Comparison of ENCODE assay signal across 8 mouse cellular contexts in the genomic region with DNA sequence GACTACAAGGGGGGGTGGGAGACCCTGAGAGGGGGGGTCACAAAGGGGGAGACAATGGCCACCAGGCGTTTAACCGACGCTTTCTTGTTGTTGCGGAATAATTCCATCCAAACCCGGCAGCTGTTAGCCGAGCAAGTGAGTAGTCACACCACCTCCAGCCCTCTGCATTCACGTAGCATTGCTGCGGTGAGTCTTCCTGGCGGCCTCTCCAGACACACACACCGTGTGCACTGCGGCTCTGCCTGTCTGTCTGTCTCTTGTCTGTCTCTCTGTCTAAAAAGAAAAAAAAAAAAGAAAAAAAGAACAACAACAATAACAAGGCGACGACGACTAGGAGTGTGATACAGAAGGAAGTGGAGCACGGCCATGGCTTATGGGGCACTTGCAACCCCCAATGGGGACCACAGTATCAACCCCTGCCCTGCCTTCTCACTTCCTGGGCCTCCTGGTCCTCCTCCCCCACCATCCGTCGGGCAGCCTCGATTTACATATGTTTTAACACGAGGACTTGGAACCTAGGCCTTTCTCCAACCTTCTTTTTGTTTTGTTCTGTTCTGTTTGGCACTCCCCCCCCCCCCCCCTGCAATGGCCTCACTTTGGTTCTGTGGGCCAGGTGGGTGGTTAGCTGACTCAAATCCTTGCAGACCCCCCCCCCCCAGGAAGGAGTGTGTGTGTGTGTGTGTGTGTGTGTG. TPM values are rescaled to one million over a fixed set of nuclear protein-coding genes. Genes with fewer than 3 reads are reported as not detected.
A peak's percentile ranks its signal among the peaks of the same experiment; 100 is the strongest.
DNase-seq lines count a peak whose midpoint lies in the region; ATAC-seq and TF ChIP-seq lines count a peak whose summit lies in the region.

No protein-coding gene starts in this region.

- peak overlapping the region; percentile 79 for H3K27ac ChIP-seq in intestine, postnatal 0 days (ENCODE audit: low read depth, low read length)

- H3K4me3 ChIP-seq in intestine, postnatal 0 days (ENCODE audit: low read depth, low read length): peak overlapping the region; percentile 68

- peak overlapping the region; percentile 90 for H3K4me2 ChIP-seq in intestine, postnatal 0 days (replicated peaks; ENCODE audit: low read depth)

- TF ChIP-seq CTCF in intestine, postnatal 0 days (IDR thresholded peaks at IDR 0.05; ENCODE audit: low read depth): no peak

- H3K4me1 ChIP-seq in intestine, postnatal 0 days (replicated peaks; ENCODE audit: control insufficient read depth, insufficient read depth, low read length): peaks cover 9% of the 10 kb centered on the region

- intact Hi-C loops in heart, postnatal 14 days (cut with DNase I): loop anchor here (5.0 to 10.0 kb wide), 4 partner anchors 35 to 492 kb away; a partner anchor contains a TSS

- H3K27me3 ChIP-seq in intestine, postnatal 0 days (replicated peaks; ENCODE audit: control insufficient read depth, insufficient read depth, low read length): no peaks in the 10 kb centered on the region

- no peaks in the 10 kb centered on the region for H3K9me3 ChIP-seq in intestine, postnatal 0 days (ENCODE audit: control insufficient read depth)

- peak; percentile 91 for DNase-seq in heart, adult 11 months
- DNase-seq in heart, postnatal 14 days: no peak
- peak; percentile 32 for DNase-seq in adipocyte (ENCODE audit: low spot score)
- DNase-seq in lung, postnatal 10 days: peak; percentile 14
- DNase-seq in retina, embryonic 14.5 days (ENCODE audit: low spot score): peak; percentile 32
- no peak for DNase-seq in urinary bladder, postnatal 14 days (ENCODE audit: low spot score)

- H3K9ac ChIP-seq in intestine, postnatal 0 days (ENCODE audit: low read depth, low read length): peak overlapping the region; percentile 70

- under 1% methylated on average over 19 of the region's 19 CpGs for WGBS in intestine, postnatal 0 days

- ATAC-seq in erythroblast, adult 5-6 weeks (replicated peaks; ENCODE audit: low FRiP score, poor library complexity, severe bottlenecking): peak; percentile 66
- no peak; the same call in 1 of the 2 replicates for ATAC-seq in intestine, postnatal 0 days

- H3K36me3 ChIP-seq in intestine, postnatal 0 days (ENCODE audit: control insufficient read depth, insufficient read depth): no peaks in the 10 kb centered on the region

RNA-seq across cellular contexts. Expression of a gene that starts 1.0 kb away (rescaled TPM):
- 10 to 100 TPM; 25.9 to 30.0 TPM for total RNA-seq in heart, postnatal 14 days (2021)
- 2.1 and 6.1 TPM in 2 replicates for total RNA-seq in erythroblast, adult 5-6 weeks (2015; ENCODE audit: low replicate concordance)
- 7.1 and 8.5 TPM in 2 replicates for total RNA-seq in erythroblast, adult 5-6 weeks (2017; ENCODE audit: low replicate concordance)
- polyA plus RNA-seq in intestine, postnatal 0 days (2015; fragmentation: Nextera tagmentation; extraction: Ambion mirVana): 4.2 and 5.7 TPM in 2 replicates

RNA-seq across cellular contexts. Expression of a gene that starts 33.0 kb away (rescaled TPM):
- 10 to 100 TPM; 54.6 to 57.4 TPM for total RNA-seq in heart, postnatal 14 days (2021)
- 4.6 and 11.0 TPM in 2 replicates for total RNA-seq in erythroblast, adult 5-6 weeks (2015; ENCODE audit: low replicate concordance)
- 2.0 and 4.3 TPM in 2 replicates for total RNA-seq in erythroblast, adult 5-6 weeks (2017; ENCODE audit: low replicate concordance)
- polyA plus RNA-seq in intestine, postnatal 0 days (2015; fragmentation: Nextera tagmentation; extraction: Ambion mirVana): 24.8 and 25.8 TPM in 2 replicates

Comparison
In these comparisons a context has a peak if more than half of its experiments do, and no peak if none do; other contexts are left out.
1. DNase-seq: peak in heart, adult 11 months (single experiment), adipocyte (single experiment), lung, postnatal 10 days (single experiment) and retina, embryonic 14.5 days (single experiment); none in heart, postnatal 14 days (0 of 2) and urinary bladder, postnatal 14 days (single experiment).
2. RNA of a gene that starts 33.0 kb away (total RNA-seq): 54.6 to 57.4 TPM in heart, postnatal 14 days; 2.0 to 11.0 TPM in erythroblast, adult 5-6 weeks; every median in the first group is over 4 times any median in the second.